Comparison of ENCODE assay signal across 18 mouse cellular contexts in genomic region chr13:58043278-58043677, GRCm38 (mm10).
"Had no signal": no experiment of that assay in that cellular context is flagged by ENCODE, and none has a peak within 500 bp of the region (broad histone marks: within the 10 kb centered on the region; RNA-seq: fewer than 3 reads in every experiment).

No protein-coding gene starts in this region.

- DNase-seq: lung, adult 18-20 months; lung, embryonic 14.5 days; lung, postnatal 10 days; lung, postnatal 4 days; midbrain, embryonic 14.5 days; retina, postnatal 1 day; right cerebral cortex, postnatal 14 days; right cerebral cortex, postnatal 4 days; spleen, adult 18-20 months; thymus, adult 18-20 months; thymus, postnatal 14 days; thymus, postnatal 36 days had no signal

- ATAC-seq: midbrain, embryonic 16.5 days had no signal

- H3K27ac ChIP-seq: midbrain, embryonic 10.5 days; midbrain, embryonic 12.5 days; neural tube, embryonic 13.5 days; neural tube, embryonic 15.5 days had no signal

- H3K4me3 ChIP-seq: midbrain, embryonic 10.5 days; midbrain, embryonic 12.5 days; myocyte; neural tube, embryonic 13.5 days; neural tube, embryonic 15.5 days had no signal
